Mouse (Mus musculus) cerebellum, adult 9-11 months (tissue): Measurements from ENCODE around the gene Msh4.
"Not testable (repeated sequence)": the region's sequence is repeated elsewhere in the genome, so short reads cannot be mapped to it uniquely, and the experiment has no call there.

Source experiments
- DNase-seq: peaks from one replicate; pipeline ENCODE4 v3.0.0; 2022

Msh4 gene

GRCm38 (mm10) chr3:153846109-153846508 is 59.8 kb downstream of the Msh4 start:
- DNase-seq = no peak

GRCm38 (mm10) chr3:153845500-153845899 is 60.4 kb downstream of the Msh4 start:
- DNase-seq = no peak

- DNase-seq = no peak
Observed at GRCm38 (mm10) chr3:153844757-153845156, 61.2 kb downstream of the Msh4 start.

- DNase-seq = no peak
Observed at GRCm38 (mm10) chr3:153844030-153844429, 61.9 kb downstream of the Msh4 start, which contains the start of gene Asb17. Asb17 (plus strand) TSS chr3:153844209.

GRCm38 (mm10) chr3:153837593-153837992 is 68.3 kb downstream of the Msh4 start:
- no peak for DNase-seq

GRCm38 (mm10) chr3:153836316-153836715 is 69.6 kb downstream of the Msh4 start:
- no peak for DNase-seq

GRCm38 (mm10) chr3:153835455-153836086 is 70.4 kb downstream of the Msh4 start:
- peak; percentile 62 for DNase-seq

- DNase-seq = no peak
Observed at GRCm38 (mm10) chr3:153834071-153834470, 71.9 kb downstream of the Msh4 start.

- DNase-seq = no peak
Observed at GRCm38 (mm10) chr3:153832654-153832945, 73.3 kb downstream of the Msh4 start.

GRCm38 (mm10) chr3:153831873-153832653 is 73.9 kb downstream of the Msh4 start:
- peak; percentile 27 for DNase-seq

GRCm38 (mm10) chr3:153831014-153831872 is 74.7 kb downstream of the Msh4 start:
- DNase-seq = peak; percentile 94

GRCm38 (mm10) chr3:153829788-153830187 is 76.2 kb downstream of the Msh4 start:
- DNase-seq = not testable (repeated sequence)

- no peak for DNase-seq
Observed at GRCm38 (mm10) chr3:153826616-153827015, 79.3 kb downstream of the Msh4 start.

- DNase-seq = no peak
Observed at GRCm38 (mm10) chr3:153825197-153825596, 80.7 kb downstream of the Msh4 start.

GRCm38 (mm10) chr3:153823671-153824515 is 82.0 kb downstream of the Msh4 start:
- no peak for DNase-seq

- DNase-seq = no peak
Observed at GRCm38 (mm10) chr3:153819438-153819837, 86.5 kb downstream of the Msh4 start.

GRCm38 (mm10) chr3:153818723-153819122 is 87.2 kb downstream of the Msh4 start:
- DNase-seq = no peak

- no peak for DNase-seq
Observed at GRCm38 (mm10) chr3:153817376-153817890, 88.5 kb downstream of the Msh4 start.

- DNase-seq = no peak
Observed at GRCm38 (mm10) chr3:153814026-153814425, 91.9 kb downstream of the Msh4 start.

- no peak for DNase-seq
Observed at GRCm38 (mm10) chr3:153808406-153808805, 97.5 kb downstream of the Msh4 start.

- DNase-seq = no peak
Observed at GRCm38 (mm10) chr3:153807444-153808149, 98.3 kb downstream of the Msh4 start.
